Mouse (Mus musculus) stomach, embryonic 16.5 days (tissue): ENCODE results near the gene Znrd1. TPM values are rescaled to one million over a fixed set of nuclear protein-coding genes. Genes with fewer than 3 reads are reported as not detected.

Experiments used
- ATAC-seq: fragments of 200-750 bp; cut with Nextera tagmentation; 2 replicates; pipeline ENCODE4 v1.8.0; 2017; ENCODE audit warnings: moderate number of reproducible peaks, moderate TSS enrichment; ENCODE audit not compliant: insufficient read depth, low FRiP score
- H3K27ac ChIP-seq: fragments of 300-500 bp; sonication (generic); 2 replicates; pipeline ENCODE4 v1.5.1; 2014; ENCODE audit warnings: low read length
- H3K27me3 ChIP-seq: fragments of 300-500 bp; sonication (generic); 2 replicates; pipeline ENCODE4 v1.6.1; 2014; ENCODE audit warnings: low read length, control low read depth, mixed read lengths; ENCODE audit not compliant: control insufficient read depth, insufficient read depth
- H3K36me3 ChIP-seq: fragments of 300-500 bp; sonication (generic); 2 replicates; pipeline ENCODE4 v1.6.1; 2014; ENCODE audit warnings: low read length; ENCODE audit not compliant: control insufficient read depth, insufficient read depth
- H3K4me1 ChIP-seq: fragments of 300-500 bp; sonication (generic); 2 replicates; pipeline ENCODE4 v1.6.1; 2014; ENCODE audit warnings: low read length, control low read depth, mixed read lengths; ENCODE audit not compliant: control insufficient read depth, insufficient read depth
- H3K4me2 ChIP-seq: fragments of 300-500 bp; sonication (generic); 2 replicates; pipeline ENCODE4 v1.6.1; 2014; ENCODE audit warnings: low read depth, low read length, mixed read lengths
- H3K4me3 ChIP-seq: fragments of 300-500 bp; sonication (generic); replicated peaks from 2 replicates; pipeline ENCODE4 v1.5.1; 2014; ENCODE audit warnings: mild to moderate bottlenecking, low read length
- H3K9ac ChIP-seq: fragments of 300-500 bp; sonication (generic); 2 replicates; pipeline ENCODE4 v1.6.1; 2014; ENCODE audit warnings: low read length
- H3K9me3 ChIP-seq: fragments of 300-500 bp; sonication (generic); replicated peaks from 2 replicates; pipeline ENCODE4 v1.6.1; 2016; ENCODE audit warnings: low read length, control low read depth; ENCODE audit not compliant: control insufficient read depth
- WGBS: fragments of 180-500 bp; shearing (Covaris S2); extraction: QIAGEN DNeasy Blood & Tissue Kit; methylation state at CpG from one replicate; pipeline ENCODE4 v1.1.7; 2014; 5-methylcytosine and 5-hydroxymethylcytosine counted together
- polyA plus RNA-seq: library from polyadenylated mRNA; unstranded; fragments of >200 nt; fragmentation: Nextera tagmentation; extraction: Ambion mirVana; gene quantifications from 2 replicates; pipeline ENCODE4 v1.2.1, GENCODE M21; 2015

Znrd1 gene
- 70.3 and 79.7 TPM in 2 replicates for polyA plus RNA-seq

DNA sequence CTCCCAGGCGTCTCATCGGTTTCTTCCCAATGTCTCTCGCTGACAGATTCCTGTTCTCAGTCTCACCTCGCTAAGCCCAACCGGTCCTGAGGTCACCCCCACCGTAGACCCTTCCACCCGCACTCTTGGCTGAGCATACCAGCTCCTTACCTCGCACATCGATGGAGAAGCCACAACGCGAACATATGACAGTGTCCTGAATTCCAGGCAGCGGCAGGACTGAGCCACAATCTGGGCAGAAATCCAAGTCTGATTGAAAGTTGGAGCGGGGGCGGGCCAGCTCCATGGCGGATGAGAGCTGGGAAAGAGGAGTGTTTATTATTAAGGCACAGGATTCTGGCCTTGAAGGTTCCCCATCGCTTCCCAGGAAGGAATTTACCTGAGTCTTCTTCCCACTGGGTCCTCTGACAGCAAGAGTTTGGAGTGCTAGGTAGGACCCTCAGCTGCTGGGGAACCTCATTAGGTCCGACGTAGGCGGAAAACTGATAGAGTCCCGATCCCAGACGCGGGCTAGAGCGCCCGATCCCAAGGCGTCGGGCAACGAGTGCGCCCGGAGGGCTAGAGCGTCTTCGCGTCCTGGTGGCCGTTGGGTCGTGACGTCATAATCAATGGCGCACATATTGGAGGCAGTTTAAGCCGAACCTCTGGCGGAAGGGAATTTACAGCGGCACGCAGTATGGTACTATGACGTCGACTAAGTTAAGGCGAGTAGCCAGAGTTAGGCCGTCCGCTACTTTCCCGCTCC, at the start of gene Znrd1, which contains the start of gene Znrd1as:
TSS of gene Znrd1 (minus strand) at position 561 of the 745 bp plus-strand sequence.
TSS of gene Znrd1as (plus strand) at position 594 of the 745 bp plus-strand sequence.
- Histone ChIP-seq H3K4me3 (peak within 1 kb of the TSS; percentile 73), H3K36me3 (no peaks in the 10 kb centered on the region), H3K4me2 (peak within 1 kb of the TSS; percentile 90), H3K4me1 (peaks cover 11% of the 10 kb centered on the region), H3K27me3 (no peaks in the 10 kb centered on the region), H3K27ac (peak within 1 kb of the TSS; percentile 87), H3K9ac (peak within 1 kb of the TSS; percentile 88), H3K9me3 (no peaks in the 10 kb centered on the region)
- ATAC-seq = peak; percentile 99
- WGBS = under 1% methylated on average over 46 of the region's 46 CpGs

DNA sequence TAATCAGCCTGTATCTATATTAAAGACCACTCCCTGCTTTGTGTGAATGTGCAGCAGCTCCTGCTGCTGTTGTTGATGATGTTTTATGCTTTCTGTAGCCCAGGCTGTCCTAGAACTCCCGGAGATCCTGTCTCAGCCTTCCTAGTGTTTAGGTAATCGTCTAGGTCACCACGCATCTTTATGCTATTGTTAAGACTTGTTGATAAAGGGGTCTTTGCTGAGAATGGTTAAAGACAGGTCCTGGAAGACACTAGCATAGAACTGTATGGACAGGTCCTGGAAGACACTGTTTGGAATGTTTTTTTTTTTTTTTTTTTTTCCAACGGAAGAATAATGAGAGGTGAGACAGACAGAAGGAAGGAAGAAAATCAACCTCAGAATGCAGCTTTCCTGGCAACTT, 45.0 kb upstream of the Znrd1 start:
- H3K27ac ChIP-seq = peak overlapping the region; percentile 83
- peak; percentile 2; the same call in 1 of the 2 replicates for ATAC-seq

DNA sequence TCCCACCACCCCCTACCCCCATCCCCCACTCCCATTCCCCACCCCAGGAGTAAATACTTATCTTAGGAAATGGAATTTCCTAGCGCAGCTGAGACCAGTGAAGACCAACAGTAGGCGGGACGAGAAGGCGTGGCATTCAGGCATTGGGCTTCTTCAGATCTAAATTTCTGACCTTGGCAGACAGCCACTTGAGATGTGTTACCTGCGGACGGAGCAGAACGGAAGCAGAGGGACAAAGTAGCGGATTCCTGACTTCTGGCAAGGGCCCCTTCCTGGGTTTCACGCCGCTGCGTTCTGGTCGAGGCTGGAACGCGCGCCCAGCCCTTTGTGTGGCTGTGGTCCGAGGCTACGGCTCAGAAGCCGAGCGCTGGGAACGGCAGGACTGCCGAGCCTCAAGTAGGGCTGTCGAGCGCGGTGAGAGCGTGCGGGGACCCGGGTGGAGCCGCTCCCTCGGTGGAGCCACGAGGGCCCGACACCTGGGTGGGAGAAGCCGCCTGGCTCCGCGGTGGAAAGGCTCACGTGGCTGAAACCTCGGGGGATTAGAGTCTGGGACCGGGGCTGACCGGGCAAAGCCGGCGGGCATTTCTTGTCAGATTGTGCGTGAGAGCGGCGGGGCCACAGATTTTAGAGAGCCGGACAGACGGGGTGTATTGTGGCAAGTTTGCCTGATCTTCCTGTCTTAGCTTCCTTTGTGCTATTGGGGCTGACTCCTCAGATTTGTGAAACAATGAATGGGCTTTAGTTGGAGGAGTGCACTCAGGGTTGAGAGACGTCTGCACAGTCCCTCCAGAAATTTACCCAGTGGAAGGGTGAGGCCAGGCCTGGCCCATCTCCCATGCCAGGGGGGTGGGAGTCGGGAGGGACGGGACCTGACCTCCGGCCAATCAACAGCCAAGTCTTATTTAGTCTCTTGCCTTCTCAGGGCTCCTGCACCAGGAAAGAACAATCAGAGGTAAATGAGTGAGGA, 44.3 kb upstream of the Znrd1 start:
- peak overlapping the region; percentile 94 for H3K9ac ChIP-seq
- peak overlapping the region; percentile 90 for H3K4me2 ChIP-seq
- WGBS = under 1% methylated on average over 49 of the region's 49 CpGs
- no peaks in the 10 kb centered on the region for H3K4me1 ChIP-seq
- H3K27me3 ChIP-seq = no peaks in the 10 kb centered on the region
- H3K27ac ChIP-seq = peak overlapping the region; percentile 83
- ATAC-seq = peak; percentile 90
- H3K4me3 ChIP-seq = peak overlapping the region; percentile 74
- H3K9me3 ChIP-seq = no peaks in the 10 kb centered on the region
- no peaks in the 10 kb centered on the region for H3K36me3 ChIP-seq

More for the DNA sequence above, 45.0 kb upstream of the Znrd1 start:
- no peaks in the 10 kb centered on the region for H3K27me3 ChIP-seq
- H3K4me3 ChIP-seq = peak overlapping the region; percentile 74
- H3K36me3 ChIP-seq = no peaks in the 10 kb centered on the region
- 23% methylated on average over 4 of the region's 4 CpGs for WGBS
- H3K9me3 ChIP-seq = no peaks in the 10 kb centered on the region
- peak overlapping the region; percentile 94 for H3K9ac ChIP-seq
- no peaks in the 10 kb centered on the region for H3K4me1 ChIP-seq
- H3K4me2 ChIP-seq = peak overlapping the region; percentile 90

DNA sequence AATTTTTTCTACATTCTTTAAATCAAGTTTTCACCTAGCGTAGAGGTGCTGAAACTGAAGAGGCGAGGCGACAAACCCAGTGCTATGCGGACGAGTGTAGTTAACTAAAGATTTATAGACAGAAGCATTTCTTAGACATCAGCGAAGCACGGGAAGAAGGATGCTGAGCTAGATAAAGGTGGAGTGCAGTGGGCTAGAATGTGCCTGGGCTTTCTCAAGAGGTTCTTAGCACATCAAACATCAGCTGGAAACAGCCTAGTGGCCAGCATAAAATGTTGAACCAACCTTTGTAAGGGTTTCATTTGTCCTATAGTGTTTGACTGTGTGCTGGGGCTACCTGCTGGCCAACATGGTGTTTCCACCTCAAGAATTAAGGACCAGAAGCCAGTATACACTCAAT, 42.5 kb upstream of the Znrd1 start, which contains the start of gene Zfp57:
TSS of gene Zfp57 (plus strand) at position 301 of the 400 bp plus-strand sequence.
- Histone ChIP-seq H3K4me2 (peak within 1 kb of the TSS; percentile 90), H3K27ac (0 out of 2 replicates have a peak within 1 kb of the TSS, but pooled peaks have one; percentile 37)
- 92% methylated on average over 7 of the region's 7 CpGs for WGBS

DNA sequence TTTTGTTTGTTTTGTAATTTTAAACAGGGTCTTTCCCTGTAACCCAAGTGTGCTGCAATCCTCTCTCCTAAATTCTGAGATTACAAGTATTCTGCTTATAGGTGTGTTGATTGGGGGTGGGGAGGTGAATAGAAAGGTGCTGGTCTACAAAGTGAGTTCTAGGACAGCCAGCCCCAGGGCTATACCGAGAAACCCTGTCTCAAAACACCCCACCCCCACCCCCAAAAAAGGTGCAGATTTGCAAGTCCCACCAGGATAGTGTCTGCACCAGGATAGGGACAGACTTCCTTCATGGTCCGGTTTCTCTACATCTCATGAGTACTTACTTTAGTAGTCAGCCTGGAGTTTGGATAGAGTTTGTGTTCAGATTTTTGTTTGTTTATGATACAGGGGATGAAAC, 40.1 kb upstream of the Znrd1 start:
- no peak for ATAC-seq
- no peak overlapping the region for H3K4me3 ChIP-seq
- no peaks in the 10 kb centered on the region for H3K9me3 ChIP-seq
- no peaks in the 10 kb centered on the region for H3K27me3 ChIP-seq
- no peak overlapping the region for H3K4me2 ChIP-seq
- no peak overlapping the region for H3K9ac ChIP-seq
- no peaks in the 10 kb centered on the region for H3K36me3 ChIP-seq
- H3K4me1 ChIP-seq = no peaks in the 10 kb centered on the region
- 67% methylated on average over 2 of the region's 2 CpGs for WGBS
- H3K27ac ChIP-seq = no peak overlapping the region

More for the DNA sequence above, 42.5 kb upstream of the Znrd1 start, which contains the start of gene Zfp57:
- Histone ChIP-seq H3K4me1 (no peaks in the 10 kb centered on the region), H3K36me3 (no peaks in the 10 kb centered on the region), H3K27me3 (no peaks in the 10 kb centered on the region), H3K4me3 (peak within 1 kb of the TSS; percentile 74), H3K9me3 (no peaks in the 10 kb centered on the region), H3K9ac (no peak within 1 kb of the TSS)
- ATAC-seq = no peak

DNA sequence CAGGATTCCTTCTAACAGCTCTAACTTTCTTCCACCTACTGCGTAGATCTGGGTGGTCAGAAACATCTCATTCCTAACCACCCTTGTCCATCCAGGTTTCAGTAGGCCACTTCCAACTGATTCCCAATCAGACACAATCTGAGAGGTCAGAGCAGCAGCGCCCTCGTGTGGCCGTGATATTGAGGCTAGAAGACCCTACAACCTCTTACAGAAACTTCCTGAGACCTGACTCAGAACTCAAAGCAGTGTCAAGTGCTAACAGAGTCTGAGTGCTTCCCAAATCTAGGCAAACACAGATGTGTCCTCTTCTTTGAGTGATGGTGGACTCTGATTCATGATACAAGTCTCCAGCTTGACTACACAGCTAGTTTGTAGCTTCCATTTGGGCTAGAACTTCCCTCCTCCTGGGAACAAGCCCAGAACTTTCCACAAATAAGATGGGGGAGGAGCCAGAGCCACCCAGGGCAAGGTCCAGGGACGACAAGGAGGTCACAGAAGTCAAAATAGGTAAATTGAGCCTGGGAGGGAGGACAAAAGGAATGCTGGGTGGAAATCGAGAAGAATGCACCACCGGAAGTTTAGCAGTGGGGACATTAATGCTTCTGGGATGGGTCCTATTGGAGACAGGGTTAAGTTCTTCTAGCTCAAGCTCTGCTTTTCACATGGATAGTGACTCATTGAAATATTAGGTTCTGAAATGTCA, 38.8 kb upstream of the Znrd1 start:
- 0 out of 2 replicates have a peak, but pooled peaks have one; percentile 47 for ATAC-seq
- no peak overlapping the region for H3K4me3 ChIP-seq
- H3K9me3 ChIP-seq = no peaks in the 10 kb centered on the region
- H3K36me3 ChIP-seq = no peaks in the 10 kb centered on the region
- no peak overlapping the region for H3K27ac ChIP-seq
- H3K27me3 ChIP-seq = no peaks in the 10 kb centered on the region
- 24% methylated on average over 7 of the region's 7 CpGs for WGBS
- H3K9ac ChIP-seq = 0 out of 2 replicates have a peak overlapping the region, but pooled peaks have one; percentile 33
- no peaks in the 10 kb centered on the region for H3K4me1 ChIP-seq
- no peak overlapping the region for H3K4me2 ChIP-seq

DNA sequence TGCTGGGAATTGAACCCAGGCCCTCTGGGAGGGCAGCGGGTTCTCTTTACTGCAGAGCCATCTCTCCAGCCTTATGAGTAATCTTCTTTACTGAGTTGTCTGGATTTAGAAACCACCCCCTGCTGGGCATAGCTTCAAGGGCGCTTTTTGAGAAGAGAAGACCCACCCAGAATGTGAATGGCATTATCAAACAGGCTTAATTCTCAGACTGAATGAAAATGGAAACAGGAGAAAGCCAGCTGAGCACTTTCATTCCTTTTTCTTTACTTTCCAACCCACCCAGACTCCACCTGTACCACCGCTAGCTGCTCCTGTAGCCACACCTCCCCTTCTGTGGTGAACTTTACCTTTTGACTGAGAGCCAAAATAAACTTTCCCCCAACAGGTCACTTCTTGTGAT, 37.1 kb upstream of the Znrd1 start:
- Histone ChIP-seq H3K36me3 (no peaks in the 10 kb centered on the region), H3K9me3 (no peaks in the 10 kb centered on the region), H3K27ac (no peak overlapping the region), H3K27me3 (no peaks in the 10 kb centered on the region; the same call in 1 of the 2 replicates), H3K4me3 (no peak overlapping the region), H3K9ac (no peak overlapping the region), H3K4me2 (no peak overlapping the region), H3K4me1 (no peaks in the 10 kb centered on the region)
- 44% methylated on average over 3 of the region's 3 CpGs for WGBS
- no peak for ATAC-seq

DNA sequence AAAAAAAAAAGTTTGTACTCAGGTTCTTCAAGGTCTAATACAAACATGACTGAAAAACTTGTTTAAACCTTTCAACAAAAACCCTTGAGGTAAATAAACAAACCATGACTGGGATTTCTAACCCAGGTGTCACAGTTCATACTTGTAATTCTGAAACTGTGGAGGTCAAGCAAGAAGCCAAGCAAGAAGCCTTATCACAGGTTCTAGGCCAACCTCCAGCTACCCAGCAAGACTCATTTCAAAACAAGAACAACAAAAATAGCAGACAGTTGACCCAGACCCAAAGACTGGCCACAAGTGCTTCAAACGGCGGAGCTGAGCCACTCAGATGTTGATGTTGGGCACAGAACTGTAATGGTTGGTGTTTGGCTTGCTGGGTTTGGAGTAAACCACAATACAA, 36.2 kb upstream of the Znrd1 start:
- peaks cover under 1% of the 10 kb centered on the region; the same call in 1 of the 2 replicates for H3K27me3 ChIP-seq
- H3K4me3 ChIP-seq = no peak overlapping the region
- no peak overlapping the region for H3K9ac ChIP-seq
- H3K9me3 ChIP-seq = no peaks in the 10 kb centered on the region
- WGBS = 77% methylated on average over 2 of the region's 2 CpGs
- no peak overlapping the region for H3K27ac ChIP-seq
- no peaks in the 10 kb centered on the region for H3K4me1 ChIP-seq
- no peak for ATAC-seq
- no peaks in the 10 kb centered on the region for H3K36me3 ChIP-seq
- H3K4me2 ChIP-seq = no peak overlapping the region
